Mouse (Mus musculus): ENCODE measurements around the gene Tnik. TPM values are rescaled to one million over a fixed set of nuclear protein-coding genes. Genes with fewer than 3 reads are reported as not detected.

Gene Tnik
- polyA plus RNA-seq, 1 experiment from 2014 or later: 114 TPM

DNA sequence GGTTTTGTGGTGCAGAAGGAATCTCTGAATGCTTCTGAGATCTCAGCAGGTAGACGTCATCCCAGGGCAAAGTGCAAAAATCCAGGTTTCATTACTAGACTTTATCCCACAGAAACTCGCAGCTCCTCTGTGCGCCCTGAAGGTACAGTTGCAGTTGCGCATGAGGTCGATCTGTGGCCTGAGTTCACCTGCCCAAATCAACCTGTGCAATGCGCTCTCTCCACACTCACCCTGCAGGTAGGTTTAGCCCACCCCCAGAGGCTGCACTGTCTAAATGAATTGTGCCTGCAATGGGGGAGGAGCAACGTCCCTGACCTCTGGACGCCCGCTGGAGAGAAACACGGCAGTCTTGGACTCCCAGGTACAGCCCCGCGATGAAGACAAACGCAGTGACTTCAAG, 432.6 kb downstream of the Tnik start:
- H3K4me2 ChIP-seq (ENCODE audit: low read length): no peak overlapping the region
- no peaks in the 10 kb centered on the region for H3K9me3 ChIP-seq (ENCODE audit: control insufficient read depth, low read length)
- H3K9ac ChIP-seq (replicated peaks; ENCODE audit: low read length): no peak overlapping the region
- H3K4me1 ChIP-seq (ENCODE audit: control insufficient read depth, insufficient read depth, low read length): no peaks in the 10 kb centered on the region
- 87% methylated on average over 13 of the region's 13 CpGs for WGBS
- H3K27me3 ChIP-seq (ENCODE audit: control insufficient read depth, insufficient read depth, low read length): no peaks in the 10 kb centered on the region
- DNase-seq (no peak), ATAC-seq (ENCODE audit: low FRiP score, low TSS enrichment) (no peak)
- no peak overlapping the region for H3K4me3 ChIP-seq (replicated peaks; ENCODE audit: low read depth, low read length)
- H3K36me3 ChIP-seq (ENCODE audit: control insufficient read depth, insufficient read depth, low read length): no peaks in the 10 kb centered on the region
- no peak overlapping the region for H3K27ac ChIP-seq (replicated peaks; ENCODE audit: low read depth, low read length)

DNA sequence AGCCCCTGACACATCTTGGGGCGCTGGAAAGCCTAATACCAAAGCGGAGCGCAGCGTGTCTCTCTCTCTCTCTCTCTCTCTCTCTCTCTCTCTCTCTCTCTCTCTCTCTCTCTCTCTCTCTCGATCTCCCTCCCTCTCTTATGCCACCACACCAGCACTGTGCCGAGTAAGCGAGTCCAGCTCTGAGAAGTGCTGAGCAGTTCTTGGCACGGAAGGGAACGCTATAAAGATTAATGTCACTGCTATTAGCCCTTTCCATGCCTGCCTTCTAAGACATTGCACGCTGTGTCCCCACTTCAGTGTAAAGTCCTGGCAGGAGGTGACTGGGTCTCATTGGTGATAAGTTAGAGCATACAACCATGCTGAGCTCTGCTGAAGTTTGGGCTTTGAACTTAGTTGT, 433.1 kb downstream of the Tnik start:
- H3K4me3 ChIP-seq (replicated peaks; ENCODE audit: low read depth, low read length): no peak overlapping the region
- WGBS: 87% methylated on average over 10 of the region's 10 CpGs
- H3K27ac ChIP-seq (replicated peaks; ENCODE audit: low read depth, low read length): no peak overlapping the region
- no peaks in the 10 kb centered on the region for H3K4me1 ChIP-seq (ENCODE audit: control insufficient read depth, insufficient read depth, low read length)
- ATAC-seq (ENCODE audit: low FRiP score, low TSS enrichment) (no peak), DNase-seq (no peak)
- H3K4me2 ChIP-seq (ENCODE audit: low read length): no peak overlapping the region
- H3K36me3 ChIP-seq (ENCODE audit: control insufficient read depth, insufficient read depth, low read length): no peaks in the 10 kb centered on the region
- H3K9ac ChIP-seq (replicated peaks; ENCODE audit: low read length): no peak overlapping the region
- H3K9me3 ChIP-seq (ENCODE audit: control insufficient read depth, low read length): no peaks in the 10 kb centered on the region
- no peaks in the 10 kb centered on the region for H3K27me3 ChIP-seq (ENCODE audit: control insufficient read depth, insufficient read depth, low read length)

DNA sequence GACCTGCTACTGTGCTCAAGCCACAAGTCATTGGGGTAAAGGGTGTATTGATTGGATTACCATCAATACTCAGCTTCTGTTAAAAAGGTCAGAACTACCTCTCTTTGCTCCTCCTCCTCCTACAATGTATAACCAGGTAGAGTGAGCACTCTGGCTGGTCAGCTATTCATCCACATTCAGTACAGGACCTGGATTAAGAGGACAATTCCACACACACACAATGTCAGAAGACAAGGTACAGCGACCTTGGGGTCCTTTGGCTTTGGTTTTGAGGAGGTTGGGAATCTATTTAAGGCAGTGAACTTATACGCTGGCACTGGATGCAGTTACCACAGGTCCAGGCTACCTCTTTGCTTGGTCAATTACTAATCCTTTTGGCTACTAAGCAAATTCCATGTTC, 434.8 kb downstream of the Tnik start, which contains the start of gene Slc2a2:
Gene Slc2a2, plus strand, starts transcription at position 107 of the 400 bp plus-strand sequence.
- Histone ChIP-seq H3K27me3 (ENCODE audit: control insufficient read depth, insufficient read depth, low read length) (no peaks in the 10 kb centered on the region), H3K36me3 (ENCODE audit: control insufficient read depth, insufficient read depth, low read length) (no peaks in the 10 kb centered on the region), H3K27ac (replicated peaks; ENCODE audit: low read depth, low read length) (no peak within 1 kb of the TSS), H3K4me1 (ENCODE audit: control insufficient read depth, insufficient read depth, low read length) (no peaks in the 10 kb centered on the region), H3K9ac (replicated peaks; ENCODE audit: low read length) (no peak within 1 kb of the TSS), H3K9me3 (ENCODE audit: control insufficient read depth, low read length) (no peaks in the 10 kb centered on the region), H3K4me3 (replicated peaks; ENCODE audit: low read depth, low read length) (no peak within 1 kb of the TSS), H3K4me2 (ENCODE audit: low read length) (no peak within 1 kb of the TSS)
- ATAC-seq (ENCODE audit: low FRiP score, low TSS enrichment) (no peak), DNase-seq (no peak)
- 85% methylated on average over 2 of the region's 2 CpGs for WGBS

DNA sequence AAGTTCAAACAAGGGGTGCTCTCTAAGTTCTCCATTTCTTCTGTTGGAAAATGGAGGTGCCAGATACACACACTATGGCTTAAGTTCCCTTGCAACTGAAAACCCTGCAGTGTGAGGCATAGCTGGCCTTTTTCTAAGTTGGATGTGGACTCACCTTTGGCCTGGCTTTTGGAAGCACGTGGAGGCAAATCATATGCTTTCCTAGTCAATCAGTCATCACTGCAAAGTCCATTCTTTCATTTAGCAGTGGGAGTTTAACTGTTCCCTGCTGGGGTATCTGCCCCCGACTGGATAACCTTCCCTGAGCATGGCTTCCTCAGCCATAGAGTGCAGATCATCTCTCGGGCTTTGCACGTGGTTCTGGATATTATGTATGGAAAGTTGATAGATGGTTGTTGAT, 436.6 kb downstream of the Tnik start:
- WGBS: 74% methylated on average over 4 of the region's 4 CpGs
- H3K4me1 ChIP-seq (ENCODE audit: control insufficient read depth, insufficient read depth, low read length): no peaks in the 10 kb centered on the region
- H3K9me3 ChIP-seq (ENCODE audit: control insufficient read depth, low read length): no peaks in the 10 kb centered on the region
- H3K27ac ChIP-seq (replicated peaks; ENCODE audit: low read depth, low read length): no peak overlapping the region
- H3K4me2 ChIP-seq (ENCODE audit: low read length): no peak overlapping the region
- DNase-seq (no peak), ATAC-seq (ENCODE audit: low FRiP score, low TSS enrichment) (no peak)
- no peak overlapping the region for H3K4me3 ChIP-seq (replicated peaks; ENCODE audit: low read depth, low read length)
- no peak overlapping the region for H3K9ac ChIP-seq (replicated peaks; ENCODE audit: low read length)
- no peaks in the 10 kb centered on the region for H3K27me3 ChIP-seq (ENCODE audit: control insufficient read depth, insufficient read depth, low read length)
- H3K36me3 ChIP-seq (ENCODE audit: control insufficient read depth, insufficient read depth, low read length): no peaks in the 10 kb centered on the region

DNA sequence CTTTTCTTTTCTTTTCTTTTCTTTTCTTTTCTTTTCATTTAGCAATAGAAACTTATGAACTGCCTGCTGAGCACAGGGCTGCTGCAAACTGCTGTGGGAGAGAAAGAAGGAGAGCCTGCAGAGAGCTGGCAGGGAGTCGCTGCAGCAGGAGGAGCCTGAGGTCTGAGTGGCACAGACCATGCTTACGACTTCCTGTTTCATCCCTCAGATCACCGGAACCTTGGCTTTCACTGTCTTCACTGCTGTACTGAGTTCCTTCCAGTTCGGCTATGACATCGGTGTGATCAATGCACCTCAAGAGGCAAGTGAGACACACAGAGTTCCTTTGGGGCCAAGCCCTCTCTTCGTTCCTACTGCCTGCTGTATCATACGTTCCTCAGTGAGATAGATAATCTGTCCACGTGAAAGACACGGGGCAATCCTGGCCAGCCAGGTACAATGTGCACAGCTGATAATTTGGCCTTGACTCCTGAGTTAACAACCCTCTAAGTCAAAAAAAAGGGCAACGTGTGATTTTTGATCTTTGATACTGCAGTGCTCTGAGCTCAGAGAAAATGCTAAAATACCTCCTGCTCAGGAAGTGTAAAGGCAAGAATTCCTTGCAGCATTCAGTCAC, 442.6 kb downstream of the Tnik start:
- 76% methylated on average over 10 of the region's 10 CpGs for WGBS
- Histone ChIP-seq H3K4me3 (replicated peaks; ENCODE audit: low read depth, low read length) (no peak overlapping the region), H3K4me1 (ENCODE audit: control insufficient read depth, insufficient read depth, low read length) (no peaks in the 10 kb centered on the region), H3K9me3 (ENCODE audit: control insufficient read depth, low read length) (peaks cover 3% of the 10 kb centered on the region; the same call in 1 of the 2 replicates), H3K27ac (replicated peaks; ENCODE audit: low read depth, low read length) (no peak overlapping the region), H3K36me3 (ENCODE audit: control insufficient read depth, insufficient read depth, low read length) (no peaks in the 10 kb centered on the region), H3K27me3 (ENCODE audit: control insufficient read depth, insufficient read depth, low read length) (no peaks in the 10 kb centered on the region), H3K9ac (replicated peaks; ENCODE audit: low read length) (no peak overlapping the region), H3K4me2 (ENCODE audit: low read length) (no peak overlapping the region)
- DNase-seq (no peak), ATAC-seq (ENCODE audit: low FRiP score, low TSS enrichment) (no peak)

DNA sequence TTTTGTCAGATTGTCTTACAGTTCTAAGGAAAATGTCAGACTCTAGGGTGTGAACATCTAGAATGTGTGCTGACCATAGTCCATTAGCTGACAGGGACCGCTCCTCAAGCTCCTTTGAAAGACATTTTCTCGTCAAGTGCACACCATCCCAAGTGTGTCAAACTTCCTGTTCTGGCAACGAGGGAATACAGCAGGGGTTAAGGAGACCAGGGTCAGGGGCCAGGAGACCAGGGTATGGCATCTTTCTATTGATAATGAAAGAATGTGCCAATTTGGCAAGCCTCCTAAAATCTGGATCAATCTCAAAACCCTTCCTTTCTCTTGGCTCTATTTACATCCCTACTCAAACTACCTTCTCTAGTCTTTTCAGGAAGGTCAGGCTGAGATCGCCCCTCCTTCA, 443.7 kb downstream of the Tnik start:
- Histone ChIP-seq H3K27me3 (ENCODE audit: control insufficient read depth, insufficient read depth, low read length) (no peaks in the 10 kb centered on the region), H3K27ac (replicated peaks; ENCODE audit: low read depth, low read length) (no peak overlapping the region), H3K9me3 (ENCODE audit: control insufficient read depth, low read length) (peaks cover 3% of the 10 kb centered on the region; the same call in 1 of the 2 replicates), H3K9ac (replicated peaks; ENCODE audit: low read length) (no peak overlapping the region), H3K4me1 (ENCODE audit: control insufficient read depth, insufficient read depth, low read length) (no peaks in the 10 kb centered on the region), H3K4me2 (ENCODE audit: low read length) (no peak overlapping the region), H3K36me3 (ENCODE audit: control insufficient read depth, insufficient read depth, low read length) (no peaks in the 10 kb centered on the region), H3K4me3 (replicated peaks; ENCODE audit: low read depth, low read length) (no peak overlapping the region)
- WGBS: 88% methylated on average over 4 of the region's 4 CpGs
- no peak for ATAC-seq (ENCODE audit: low FRiP score, low TSS enrichment)
- no peak for DNase-seq

DNA sequence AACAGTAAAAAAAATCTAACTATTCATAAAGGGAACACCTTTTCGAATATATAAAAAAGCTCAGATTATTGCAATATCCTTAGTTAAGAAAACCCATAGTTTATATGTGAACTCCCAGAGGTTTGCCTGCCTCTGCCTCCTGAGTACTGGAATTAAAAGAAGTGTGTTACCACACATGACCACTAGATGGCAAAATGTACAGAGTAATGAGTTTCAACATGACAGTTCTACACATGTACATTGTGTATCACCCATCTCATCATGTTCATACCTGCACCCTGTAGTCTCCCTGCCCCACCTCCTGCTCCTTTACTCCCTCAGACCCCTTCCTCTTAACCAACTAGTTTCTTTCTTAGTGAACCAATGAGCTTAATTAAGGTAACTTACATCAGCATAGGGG, 446.7 kb downstream of the Tnik start:
- WGBS: 73% methylated on average over 1 of the region's 1 CpGs

DNA sequence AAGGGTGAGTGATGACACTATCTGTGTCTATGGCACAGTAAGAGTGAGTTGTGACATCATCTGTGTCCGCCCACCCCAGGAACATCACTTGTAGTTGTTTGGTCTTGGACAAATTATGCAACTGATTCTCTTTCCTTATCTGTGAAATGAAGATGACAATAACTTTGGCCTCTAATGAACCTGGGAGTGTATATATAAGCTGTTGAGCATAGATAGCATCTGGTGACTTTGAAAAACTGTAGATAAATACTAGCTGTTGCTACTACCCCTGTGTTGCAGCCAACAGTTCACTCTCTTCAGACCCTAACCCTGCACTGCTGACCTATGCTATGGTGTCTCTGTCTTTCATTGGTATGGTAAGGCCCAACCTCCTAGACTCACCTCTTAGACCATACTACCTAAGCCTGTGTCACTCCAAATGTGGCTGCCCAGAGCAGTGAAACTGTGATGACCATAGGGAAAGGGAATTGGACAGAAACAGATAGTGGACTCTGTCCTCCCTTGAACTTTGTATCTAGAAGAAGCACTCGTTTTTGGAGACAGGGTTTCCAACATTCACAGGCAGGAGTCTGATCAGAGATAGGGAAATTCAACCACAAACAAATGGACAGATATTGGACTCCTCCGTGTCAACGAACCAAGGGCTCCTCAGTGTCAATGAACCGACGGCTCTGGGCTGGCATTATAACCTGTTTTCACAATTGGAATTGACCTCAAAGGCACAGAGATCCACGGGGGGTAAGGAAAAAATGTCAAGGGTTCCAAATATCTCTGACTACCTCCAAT, 451.1 kb downstream of the Tnik start:
- Histone ChIP-seq H3K4me3 (replicated peaks; ENCODE audit: low read depth, low read length) (no peak overlapping the region), H3K4me2 (ENCODE audit: low read length) (no peak overlapping the region), H3K27me3 (ENCODE audit: control insufficient read depth, insufficient read depth, low read length) (no peaks in the 10 kb centered on the region), H3K36me3 (ENCODE audit: control insufficient read depth, insufficient read depth, low read length) (no peaks in the 10 kb centered on the region), H3K9ac (replicated peaks; ENCODE audit: low read length) (no peak overlapping the region), H3K27ac (replicated peaks; ENCODE audit: low read depth, low read length) (no peak overlapping the region), H3K9me3 (ENCODE audit: control insufficient read depth, low read length) (peaks cover 3% of the 10 kb centered on the region; the same call in 1 of the 2 replicates), H3K4me1 (ENCODE audit: control insufficient read depth, insufficient read depth, low read length) (no peaks in the 10 kb centered on the region)
- ATAC-seq (ENCODE audit: low FRiP score, low TSS enrichment): no peak
- no peak for DNase-seq
- WGBS: 83% methylated on average over 7 of the region's 7 CpGs

More for the DNA sequence above, 446.7 kb downstream of the Tnik start:
- Histone ChIP-seq H3K4me1 (ENCODE audit: control insufficient read depth, insufficient read depth, low read length) (no peaks in the 10 kb centered on the region), H3K36me3 (ENCODE audit: control insufficient read depth, insufficient read depth, low read length) (no peaks in the 10 kb centered on the region), H3K9ac (replicated peaks; ENCODE audit: low read length) (no peak overlapping the region), H3K27ac (replicated peaks; ENCODE audit: low read depth, low read length) (no peak overlapping the region), H3K9me3 (ENCODE audit: control insufficient read depth, low read length) (peaks cover 3% of the 10 kb centered on the region; the same call in 1 of the 2 replicates), H3K27me3 (ENCODE audit: control insufficient read depth, insufficient read depth, low read length) (no peaks in the 10 kb centered on the region), H3K4me3 (replicated peaks; ENCODE audit: low read depth, low read length) (no peak overlapping the region), H3K4me2 (ENCODE audit: low read length) (no peak overlapping the region)
- no peak for DNase-seq
- ATAC-seq (ENCODE audit: low FRiP score, low TSS enrichment): no peak

DNA sequence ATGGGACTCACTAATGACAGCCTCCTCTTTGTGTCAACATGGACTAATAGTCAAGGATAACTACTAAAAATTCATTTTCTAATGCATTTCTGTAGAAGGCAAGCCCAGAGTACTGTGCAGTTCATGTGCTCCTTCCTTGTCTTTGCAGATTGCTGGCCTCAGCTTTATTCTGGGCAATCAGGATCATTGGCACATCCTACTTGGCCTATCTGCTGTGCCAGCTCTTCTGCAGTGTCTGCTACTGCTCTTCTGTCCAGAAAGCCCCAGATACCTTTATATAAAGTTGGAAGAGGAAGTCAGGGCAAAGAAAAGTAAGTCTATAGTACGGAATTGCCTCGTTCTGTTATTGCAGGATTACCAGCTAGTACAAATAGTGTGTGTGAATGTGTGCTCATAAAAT, 455.5 kb downstream of the Tnik start:
- no peak for ATAC-seq (ENCODE audit: low FRiP score, low TSS enrichment)
- H3K4me2 ChIP-seq (ENCODE audit: low read length): no peak overlapping the region

More for the DNA sequence above, 455.5 kb downstream of the Tnik start:
- Histone ChIP-seq H3K27ac (replicated peaks; ENCODE audit: low read depth, low read length) (no peak overlapping the region), H3K9me3 (ENCODE audit: control insufficient read depth, low read length) (no peaks in the 10 kb centered on the region), H3K4me1 (ENCODE audit: control insufficient read depth, insufficient read depth, low read length) (no peaks in the 10 kb centered on the region), H3K9ac (replicated peaks; ENCODE audit: low read length) (no peak overlapping the region), H3K27me3 (ENCODE audit: control insufficient read depth, insufficient read depth, low read length) (no peaks in the 10 kb centered on the region), H3K36me3 (ENCODE audit: control insufficient read depth, insufficient read depth, low read length) (no peaks in the 10 kb centered on the region), H3K4me3 (replicated peaks; ENCODE audit: low read depth, low read length) (no peak overlapping the region)
- no peak for DNase-seq
- 91% methylated on average over 2 of the region's 2 CpGs for WGBS
